Mouse (Mus musculus): ENCODE measurements around the gene Tbcel. TPM values are rescaled to one million over a fixed set of nuclear protein-coding genes. Genes with fewer than 3 reads are reported as not detected.

Tbcel gene
- polyA plus RNA-seq, 1 experiment from 2014 or later: 4.0 TPM

DNA sequence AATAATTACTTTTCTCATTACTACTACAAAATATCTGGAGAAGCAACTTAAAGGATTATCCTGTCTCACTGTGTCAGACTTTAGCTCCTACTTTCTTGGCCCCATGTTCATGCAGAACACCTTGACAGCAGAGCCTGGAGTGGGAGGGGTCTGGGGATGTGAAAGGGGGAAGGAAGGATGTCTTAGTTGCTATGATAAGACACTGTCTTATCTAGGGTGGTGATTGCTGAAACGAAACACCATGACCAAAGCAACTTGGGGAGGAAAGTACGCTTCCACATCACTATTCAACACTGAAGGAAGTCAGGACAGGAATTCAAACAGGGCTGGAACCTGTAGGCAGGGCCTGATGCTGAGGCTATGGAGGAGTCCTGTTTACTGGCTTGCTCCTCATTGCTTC lies 11.3 kb downstream of the Tbcel start:
- no peaks in the 10 kb centered on the region; the same call in 1 of the 2 replicates for H3K9me3 ChIP-seq (ENCODE audit: control insufficient read depth, low read length)
- DNase-seq (ENCODE audit: low spot score, missing footprints): peak; percentile 26
- H3K9ac ChIP-seq (ENCODE audit: low read length): no peak overlapping the region

DNA sequence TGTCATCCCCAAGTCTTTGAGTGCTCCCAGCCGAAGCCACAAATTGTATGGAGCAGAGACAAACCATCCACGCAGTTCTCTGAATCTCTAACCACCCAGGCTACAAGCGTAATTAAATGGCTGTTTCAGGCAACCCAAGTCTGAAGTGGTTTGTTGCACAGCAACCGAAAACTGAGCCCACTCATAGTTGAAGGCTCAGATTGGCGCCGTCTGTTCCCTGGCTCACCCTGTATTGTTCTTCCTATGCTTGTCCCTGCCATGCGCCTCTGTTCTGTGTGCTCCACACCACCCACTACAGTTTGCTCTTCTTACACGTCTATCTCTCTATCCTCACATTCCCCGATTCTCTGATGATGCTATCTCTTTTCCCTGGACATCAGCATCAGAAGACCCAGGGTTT lies 15.8 kb downstream of the Tbcel start:
- Histone ChIP-seq H3K4me1 (ENCODE audit: control insufficient read depth, insufficient read depth, low read length) (no peaks in the 10 kb centered on the region), H3K4me2 (no peak overlapping the region), H3K9ac (ENCODE audit: low read length) (no peak overlapping the region), H3K9me3 (ENCODE audit: control insufficient read depth, low read length) (no peaks in the 10 kb centered on the region; the same call in 1 of the 2 replicates), H3K27me3 (ENCODE audit: control insufficient read depth, insufficient read depth, low read length) (no peaks in the 10 kb centered on the region), H3K36me3 (ENCODE audit: control insufficient read depth, insufficient read depth, low read length) (no peaks in the 10 kb centered on the region), H3K4me3 (ENCODE audit: low read depth, low read length) (no peak overlapping the region), H3K27ac (ENCODE audit: low read depth, low read length) (no peak overlapping the region)
- no peak for DNase-seq (ENCODE audit: low spot score, missing footprints)
- ATAC-seq (ENCODE audit: low FRiP score): no peak
- WGBS: 83% methylated on average over 9 of the region's 9 CpGs

More for the DNA sequence above, 11.3 kb downstream of the Tbcel start:
- H3K4me3 ChIP-seq (ENCODE audit: low read depth, low read length): no peak overlapping the region
- no peak overlapping the region for H3K4me2 ChIP-seq
- H3K36me3 ChIP-seq (ENCODE audit: control insufficient read depth, insufficient read depth, low read length): no peaks in the 10 kb centered on the region
- WGBS: 88% methylated on average over 2 of the region's 2 CpGs
- H3K27me3 ChIP-seq (ENCODE audit: control insufficient read depth, insufficient read depth, low read length): no peaks in the 10 kb centered on the region
- no peaks in the 10 kb centered on the region for H3K4me1 ChIP-seq (ENCODE audit: control insufficient read depth, insufficient read depth, low read length)
- no peak for ATAC-seq (ENCODE audit: low FRiP score)
- no peak overlapping the region for H3K27ac ChIP-seq (ENCODE audit: low read depth, low read length)

- ATAC-seq (ENCODE audit: low FRiP score) (no peak), DNase-seq (ENCODE audit: low spot score, missing footprints) (no peak)
- H3K36me3 ChIP-seq (ENCODE audit: control insufficient read depth, insufficient read depth, low read length): no peaks in the 10 kb centered on the region
- H3K4me1 ChIP-seq (ENCODE audit: control insufficient read depth, insufficient read depth, low read length): no peaks in the 10 kb centered on the region
- no peak overlapping the region for H3K4me3 ChIP-seq (ENCODE audit: low read depth, low read length)
- no peak overlapping the region for H3K4me2 ChIP-seq
- H3K9ac ChIP-seq (ENCODE audit: low read length): no peak overlapping the region
- no peaks in the 10 kb centered on the region for H3K9me3 ChIP-seq (ENCODE audit: control insufficient read depth, low read length)
- no peak overlapping the region for H3K27ac ChIP-seq (ENCODE audit: low read depth, low read length)
- no peaks in the 10 kb centered on the region for H3K27me3 ChIP-seq (ENCODE audit: control insufficient read depth, insufficient read depth, low read length)
- WGBS: 88% methylated on average over 16 of the region's 16 CpGs
Measured at GRCm38 (mm10) chr9:42490589-42491382, 16.8 kb downstream of the Tbcel start.

- no peak for DNase-seq (ENCODE audit: low spot score, missing footprints)
- Histone ChIP-seq H3K27me3 (ENCODE audit: control insufficient read depth, insufficient read depth, low read length) (no peaks in the 10 kb centered on the region), H3K4me2 (no peak overlapping the region), H3K36me3 (ENCODE audit: control insufficient read depth, insufficient read depth, low read length) (no peaks in the 10 kb centered on the region), H3K9me3 (ENCODE audit: control insufficient read depth, low read length) (no peaks in the 10 kb centered on the region), H3K4me3 (ENCODE audit: low read depth, low read length) (no peak overlapping the region), H3K4me1 (ENCODE audit: control insufficient read depth, insufficient read depth, low read length) (no peaks in the 10 kb centered on the region), H3K9ac (ENCODE audit: low read length) (no peak overlapping the region), H3K27ac (ENCODE audit: low read depth, low read length) (no peak overlapping the region)
- WGBS: 94% methylated on average over 1 of the region's 1 CpGs
- ATAC-seq (ENCODE audit: low FRiP score): no peak
Measured at GRCm38 (mm10) chr9:42488071-42488470, 19.5 kb downstream of the Tbcel start.

DNA sequence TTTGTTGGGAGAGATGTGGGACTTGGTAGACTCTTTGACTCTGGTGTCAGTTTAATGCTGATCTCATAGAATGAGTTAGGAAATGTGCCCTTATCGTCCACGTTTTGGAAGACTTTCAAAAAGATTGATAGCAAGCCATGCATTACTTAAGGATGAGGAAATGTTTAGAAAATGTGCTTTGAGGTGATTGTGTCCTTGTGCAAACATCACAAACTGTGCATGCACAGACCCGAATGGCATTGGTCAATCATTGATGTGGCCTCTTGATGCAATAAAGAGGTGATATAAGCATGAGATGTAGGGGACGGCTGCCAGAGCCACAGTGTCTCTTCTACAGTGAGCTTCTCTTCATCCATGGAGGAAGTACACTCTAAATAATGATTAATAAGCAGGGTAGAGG lies 20.7 kb downstream of the Tbcel start:
- no peak for ATAC-seq (ENCODE audit: low FRiP score)
- 88% methylated on average over 4 of the region's 4 CpGs for WGBS
- H3K4me2 ChIP-seq: no peak overlapping the region
- H3K4me1 ChIP-seq (ENCODE audit: control insufficient read depth, insufficient read depth, low read length): no peaks in the 10 kb centered on the region
- H3K9me3 ChIP-seq (ENCODE audit: control insufficient read depth, low read length): no peaks in the 10 kb centered on the region
- H3K36me3 ChIP-seq (ENCODE audit: control insufficient read depth, insufficient read depth, low read length): no peaks in the 10 kb centered on the region
- H3K4me3 ChIP-seq (ENCODE audit: low read depth, low read length): no peak overlapping the region
- no peak overlapping the region for H3K9ac ChIP-seq (ENCODE audit: low read length)
- H3K27me3 ChIP-seq (ENCODE audit: control insufficient read depth, insufficient read depth, low read length): no peaks in the 10 kb centered on the region
- H3K27ac ChIP-seq (ENCODE audit: low read depth, low read length): no peak overlapping the region
- DNase-seq (ENCODE audit: low spot score, missing footprints): no peak

DNA sequence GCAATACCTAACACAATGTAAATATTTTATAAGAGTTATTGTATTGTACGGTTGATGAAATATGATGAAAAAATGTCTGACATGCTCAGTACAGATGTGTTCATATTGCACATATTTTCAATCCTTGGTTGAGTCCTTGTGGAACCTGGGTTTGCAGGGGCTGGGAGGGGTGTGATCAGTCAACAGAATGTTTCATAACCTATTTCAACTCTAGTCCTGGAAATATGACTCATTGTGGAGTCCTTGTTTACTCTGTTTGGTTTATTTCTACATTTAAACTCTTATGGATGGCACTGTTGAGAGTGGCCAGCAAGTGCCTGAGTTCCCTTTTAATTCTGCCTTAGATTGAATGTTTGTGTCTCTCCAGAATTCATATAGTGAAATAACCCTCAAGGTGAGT lies 22.9 kb downstream of the Tbcel start:
- no peaks in the 10 kb centered on the region for H3K27me3 ChIP-seq (ENCODE audit: control insufficient read depth, insufficient read depth, low read length)
- H3K36me3 ChIP-seq (ENCODE audit: control insufficient read depth, insufficient read depth, low read length): no peaks in the 10 kb centered on the region
- 100% methylated on average over 1 of the region's 1 CpGs for WGBS
- H3K27ac ChIP-seq (ENCODE audit: low read depth, low read length): no peak overlapping the region
- no peak overlapping the region for H3K4me2 ChIP-seq
- ATAC-seq (ENCODE audit: low FRiP score) (no peak), DNase-seq (ENCODE audit: low spot score, missing footprints) (no peak)
- no peak overlapping the region for H3K4me3 ChIP-seq (ENCODE audit: low read depth, low read length)
- H3K9ac ChIP-seq (ENCODE audit: low read length): no peak overlapping the region
- no peaks in the 10 kb centered on the region for H3K9me3 ChIP-seq (ENCODE audit: control insufficient read depth, low read length)
- H3K4me1 ChIP-seq (ENCODE audit: control insufficient read depth, insufficient read depth, low read length): no peaks in the 10 kb centered on the region

DNA sequence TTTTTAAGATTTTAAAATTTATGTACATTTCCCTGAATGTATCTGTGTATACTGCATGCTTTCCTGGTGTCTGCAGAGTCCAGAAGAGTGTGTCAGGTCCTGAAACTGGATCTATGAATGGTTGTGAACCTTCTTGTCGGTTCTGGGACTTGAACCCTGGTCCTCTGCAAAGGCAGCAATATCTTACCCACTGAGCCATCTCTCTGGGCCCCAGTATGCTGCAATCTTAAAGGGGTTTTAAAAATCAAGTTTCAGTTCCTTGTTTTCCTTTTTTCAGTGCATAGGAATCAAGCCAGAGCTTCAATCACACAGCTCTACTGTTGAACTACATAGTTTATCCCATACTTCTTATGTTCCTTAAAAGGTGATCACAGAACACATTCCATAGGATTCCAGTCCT lies 24.7 kb downstream of the Tbcel start:
- ATAC-seq (ENCODE audit: low FRiP score) (no peak), DNase-seq (ENCODE audit: low spot score, missing footprints) (no peak)
- H3K27ac ChIP-seq (ENCODE audit: low read depth, low read length): no peak overlapping the region
- H3K9me3 ChIP-seq (ENCODE audit: control insufficient read depth, low read length): no peaks in the 10 kb centered on the region
- 88% methylated on average over 1 of the region's 1 CpGs for WGBS
- H3K4me3 ChIP-seq (ENCODE audit: low read depth, low read length): no peak overlapping the region
- no peak overlapping the region for H3K9ac ChIP-seq (ENCODE audit: low read length)
- H3K4me1 ChIP-seq (ENCODE audit: control insufficient read depth, insufficient read depth, low read length): no peaks in the 10 kb centered on the region
- no peaks in the 10 kb centered on the region for H3K27me3 ChIP-seq (ENCODE audit: control insufficient read depth, insufficient read depth, low read length)
- no peaks in the 10 kb centered on the region for H3K36me3 ChIP-seq (ENCODE audit: control insufficient read depth, insufficient read depth, low read length)
- no peak overlapping the region for H3K4me2 ChIP-seq

DNA sequence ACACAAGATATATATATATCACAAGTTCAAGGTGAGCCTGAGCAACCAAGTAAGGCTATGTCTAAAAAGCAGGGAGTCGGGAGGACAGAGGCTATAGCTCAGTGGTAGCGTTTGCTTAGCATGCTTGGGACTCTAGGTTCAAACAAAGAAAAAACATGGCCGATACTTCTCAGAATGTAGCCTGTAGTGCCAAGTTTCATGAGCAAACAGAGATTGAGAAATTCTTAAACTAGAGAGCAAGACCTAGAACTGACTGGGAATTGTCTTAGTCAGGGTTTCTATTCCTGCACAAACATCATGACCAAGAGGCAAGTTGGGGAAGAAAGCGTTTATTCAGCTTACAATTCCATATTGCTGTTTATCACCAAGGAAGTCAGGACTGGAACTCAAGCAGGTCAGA lies 31.4 kb downstream of the Tbcel start:
- 82% methylated on average over 4 of the region's 4 CpGs for WGBS
- Histone ChIP-seq H3K4me2 (no peak overlapping the region), H3K9ac (ENCODE audit: low read length) (no peak overlapping the region), H3K27ac (ENCODE audit: low read depth, low read length) (no peak overlapping the region), H3K9me3 (ENCODE audit: control insufficient read depth, low read length) (no peaks in the 10 kb centered on the region), H3K4me3 (ENCODE audit: low read depth, low read length) (no peak overlapping the region), H3K4me1 (ENCODE audit: control insufficient read depth, insufficient read depth, low read length) (peaks cover 9% of the 10 kb centered on the region), H3K36me3 (ENCODE audit: control insufficient read depth, insufficient read depth, low read length) (no peaks in the 10 kb centered on the region), H3K27me3 (ENCODE audit: control insufficient read depth, insufficient read depth, low read length) (no peaks in the 10 kb centered on the region)
- DNase-seq (ENCODE audit: low spot score, missing footprints) (no peak), ATAC-seq (ENCODE audit: low FRiP score) (no peak)

DNA sequence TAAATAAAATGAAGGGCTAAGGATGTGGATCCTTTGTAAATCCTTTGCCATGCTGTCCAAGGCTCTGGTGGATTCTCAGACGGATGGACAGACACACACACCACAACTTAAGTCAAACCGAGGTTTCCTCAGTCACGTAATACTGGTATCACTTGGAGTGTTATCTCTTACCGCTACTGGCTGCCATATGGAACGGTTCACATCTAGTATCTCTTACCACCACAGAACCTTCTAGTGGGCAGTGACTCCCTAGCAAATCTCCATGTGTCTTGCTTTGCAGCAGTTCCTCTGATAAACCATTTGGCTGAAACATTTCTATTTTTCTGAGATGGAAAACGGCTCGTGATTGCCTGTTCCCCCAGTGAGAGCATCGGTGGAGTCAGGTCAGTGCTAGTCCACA lies 33.4 kb downstream of the Tbcel start:
- 85% methylated on average over 8 of the region's 8 CpGs for WGBS
- no peak for ATAC-seq (ENCODE audit: low FRiP score)

More for the DNA sequence above, 33.4 kb downstream of the Tbcel start:
- DNase-seq (ENCODE audit: low spot score, missing footprints): no peak
- H3K27me3 ChIP-seq (ENCODE audit: control insufficient read depth, insufficient read depth, low read length): no peaks in the 10 kb centered on the region
- no peak overlapping the region for H3K9ac ChIP-seq (ENCODE audit: low read length)
- H3K4me2 ChIP-seq: no peak overlapping the region
- H3K27ac ChIP-seq (ENCODE audit: low read depth, low read length): no peak overlapping the region
- no peaks in the 10 kb centered on the region for H3K36me3 ChIP-seq (ENCODE audit: control insufficient read depth, insufficient read depth, low read length)
- no peaks in the 10 kb centered on the region for H3K9me3 ChIP-seq (ENCODE audit: control insufficient read depth, low read length)
- H3K4me3 ChIP-seq (ENCODE audit: low read depth, low read length): no peak overlapping the region
- H3K4me1 ChIP-seq (ENCODE audit: control insufficient read depth, insufficient read depth, low read length): peaks cover 12% of the 10 kb centered on the region

All from midbrain, embryonic 11.5 days (tissue).